Mouse (Mus musculus) C2C12 (cell line): Measurements from ENCODE around the gene Tcte2. TPM values are rescaled to one million over a fixed set of nuclear protein-coding genes. Genes with fewer than 3 reads are reported as not detected.
"Not testable (repeated sequence)": the region's sequence is repeated elsewhere in the genome, so short reads cannot be mapped to it uniquely, and the experiment has no call there.

Experiments used
- H3K27me3 ChIP-seq: one replicate; pipeline ENCODE4 v1.6.1; 2011; ENCODE audit not compliant: control insufficient read depth, insufficient read depth, insufficient read length
- H3K36me3 ChIP-seq: one replicate; pipeline ENCODE4 v1.6.1; 2011; ENCODE audit not compliant: control insufficient read depth, insufficient read depth
- H3K4me3 ChIP-seq: one replicate; pipeline ENCODE4 v1.5.1; 2011; ENCODE audit warnings: mild to moderate bottlenecking, control low read depth; ENCODE audit not compliant: poor library complexity, insufficient read depth, severe bottlenecking
- H3K79me2 ChIP-seq: one replicate; pipeline ENCODE4 v1.6.1; 2011; ENCODE audit not compliant: control insufficient read depth, insufficient read depth
- H3K79me3 ChIP-seq: one replicate; pipeline ENCODE4 v1.6.1; 2011; ENCODE audit warnings: low read depth, control low read depth
- H3ac ChIP-seq: one replicate; pipeline ENCODE3; 2011; ENCODE audit warnings: low read depth; ENCODE audit not compliant: control insufficient read depth, insufficient read length
- CEBPB ChIP-seq: IDR thresholded peaks from one replicate; pipeline ENCODE4 v1.6.1; 2011; ENCODE audit warnings: low read depth, mild to moderate bottlenecking, control low read depth, moderate library complexity
- CTCF ChIP-seq: IDR thresholded peaks from one replicate; pipeline ENCODE4 v1.5.1; 2011; ENCODE audit not compliant: control insufficient read depth, insufficient read depth, insufficient read length
- FOSL1 ChIP-seq: IDR thresholded peaks from one replicate; pipeline ENCODE4 v1.8.0; 2011; ENCODE audit warnings: mild to moderate bottlenecking, low read length; ENCODE audit not compliant: poor library complexity, insufficient read depth, severe bottlenecking
- MAX ChIP-seq: IDR thresholded peaks from one replicate; pipeline ENCODE4 v1.6.1; 2011; ENCODE audit warnings: mild to moderate bottlenecking, control low read depth
- MYOD1 ChIP-seq: IDR thresholded peaks from one replicate; pipeline ENCODE4 v1.6.1; 2011; ENCODE audit warnings: low read depth; ENCODE audit not compliant: control insufficient read depth, insufficient read length
- MYOG ChIP-seq: IDR thresholded peaks from one replicate; pipeline ENCODE4 v1.6.1; 2011; ENCODE audit not compliant: control insufficient read depth, insufficient read length; ENCODE audit errors: extremely low read depth
- USF1 ChIP-seq: IDR thresholded peaks from one replicate; pipeline ENCODE4 v1.6.1; 2011; ENCODE audit warnings: low read depth, mild to moderate bottlenecking, control low read depth, moderate library complexity
- polyA plus RNA-seq: library from polyadenylated mRNA; unstranded; fragments of >200 nt; fragmentation: generic; extraction: Trizol; gene quantifications from one replicate; pipeline ENCODE4 v1.2.1, GENCODE M21; 2012; ENCODE audit warnings: missing spikeins

Tcte2 gene
- polyA plus RNA-seq, 1 experiment, result 0.44 TPM

- H3ac ChIP-seq, result no peak overlapping the region
- H3K79me3 ChIP-seq, result peaks cover 1% of the 10 kb centered on the region
- no peak overlapping the region for H3K4me3 ChIP-seq
- H3K27me3 ChIP-seq, result no peaks in the 10 kb centered on the region
- H3K79me2 ChIP-seq, result no peaks in the 10 kb centered on the region
- TF ChIP-seq USF1, result no peak
- no peak for TF ChIP-seq MYOG
- TF ChIP-seq CEBPB, result no peak
- no peak for TF ChIP-seq CTCF
- no peak for TF ChIP-seq MAX
- no peak for TF ChIP-seq FOSL1
- no peak for TF ChIP-seq MYOD1
- H3K36me3 ChIP-seq, result no peaks in the 10 kb centered on the region
Measured at GRCm38 (mm10) chr17:13677225-13678148, 84.1 kb downstream of the Tcte2 start.

GRCm38 (mm10) chr17:13676099-13676498 is 85.5 kb downstream of the Tcte2 start:
- H3K4me3 ChIP-seq, H3K27me3 ChIP-seq: not testable (repeated sequence)

GRCm38 (mm10) chr17:13675630-13676029 is 86.0 kb downstream of the Tcte2 start:
- Histone ChIP-seq H3ac (no peak overlapping the region), H3K4me3 (no peak overlapping the region), H3K27me3 (no peaks in the 10 kb centered on the region), H3K36me3 (no peaks in the 10 kb centered on the region), H3K79me2 (no peaks in the 10 kb centered on the region), H3K79me3 (no peaks in the 10 kb centered on the region)
- TF ChIP-seq FOSL1 (no peak), MYOG (no peak), CEBPB (no peak), MYOD1 (no peak), MAX (no peak), CTCF (no peak), USF1 (no peak)

More at GRCm38 (mm10) chr17:13676099-13676498, 85.5 kb downstream of the Tcte2 start:
- H3ac ChIP-seq, H3K79me2 ChIP-seq, H3K79me3 ChIP-seq, H3K36me3 ChIP-seq: not testable (repeated sequence)

GRCm38 (mm10) chr17:13674695-13675306 is 86.8 kb downstream of the Tcte2 start:
- H3K79me2 ChIP-seq, result no peaks in the 10 kb centered on the region
- H3K4me3 ChIP-seq, result no peak overlapping the region
- H3K79me3 ChIP-seq, result no peaks in the 10 kb centered on the region
- H3K27me3 ChIP-seq, result no peaks in the 10 kb centered on the region
- H3ac ChIP-seq, result no peak overlapping the region
- TF ChIP-seq MYOG (no peak), MYOD1 (peak; percentile 69)
- no peaks in the 10 kb centered on the region for H3K36me3 ChIP-seq

- H3K36me3 ChIP-seq, result no peaks in the 10 kb centered on the region
- no peak overlapping the region for H3K4me3 ChIP-seq
- no peaks in the 10 kb centered on the region for H3K79me3 ChIP-seq
- no peaks in the 10 kb centered on the region for H3K79me2 ChIP-seq
- no peak overlapping the region for H3ac ChIP-seq
- TF ChIP-seq USF1 (no peak), CEBPB (no peak), MYOG (no peak), CTCF (no peak), FOSL1 (no peak)
- H3K27me3 ChIP-seq, result no peaks in the 10 kb centered on the region
Measured at GRCm38 (mm10) chr17:13671732-13672131, 89.9 kb downstream of the Tcte2 start.

GRCm38 (mm10) chr17:13670227-13670626 is 91.4 kb downstream of the Tcte2 start:
- Histone ChIP-seq H3K4me3 (no peak overlapping the region), H3ac (no peak overlapping the region), H3K27me3 (no peaks in the 10 kb centered on the region), H3K79me2 (no peaks in the 10 kb centered on the region), H3K79me3 (no peaks in the 10 kb centered on the region), H3K36me3 (no peaks in the 10 kb centered on the region)
- TF ChIP-seq MYOD1 (no peak), USF1 (no peak), FOSL1 (no peak), CEBPB (no peak), CTCF (no peak), MAX (no peak), MYOG (no peak)
